Mouse (Mus musculus): ENCODE data around the gene Hif1an.

DNA sequence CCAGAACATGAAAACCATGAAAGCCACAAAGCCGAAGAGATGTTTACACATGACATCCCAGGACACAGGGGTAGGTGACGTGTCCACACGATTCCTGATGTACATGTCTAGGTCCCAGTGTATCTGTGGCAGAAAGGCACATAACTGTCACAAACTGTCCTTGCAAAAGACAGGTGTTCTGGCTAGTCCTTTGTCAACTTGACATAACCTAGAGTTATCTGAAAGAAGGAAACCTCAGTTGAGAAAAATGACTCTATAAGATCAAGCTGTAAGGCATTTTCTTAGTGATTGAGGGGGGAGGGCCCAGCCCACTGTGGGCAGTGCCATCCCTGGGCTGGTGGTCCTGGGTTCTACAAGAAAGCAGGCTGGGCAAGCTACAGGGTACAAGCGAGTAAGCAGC is 9.9 kb upstream of the Hif1an start, which contains the start of gene Gm20538:
- TF ChIP-seq CTCF (IDR thresholded peaks at IDR 0.05; ENCODE audit: low read depth, low read length) (no peak), POLR2A (IDR thresholded peaks at IDR 0.05; ENCODE audit: borderline replicate concordance, low read depth, low read length) (no peak)
